Mouse (Mus musculus): ENCODE results near the gene Supt3.

Supt3 gene

GRCm38 (mm10) chr17:44776738-44777270 lies at the start of gene Supt3:
TSS of gene Supt3 (plus strand) at chr17:44777152.
- DNase-seq, result peak; percentile 98

- DNase-seq, result no peak
These were observed 49.3 kb upstream of the Supt3 start for GRCm38 (mm10) chr17:44727675-44728074.

DNA sequence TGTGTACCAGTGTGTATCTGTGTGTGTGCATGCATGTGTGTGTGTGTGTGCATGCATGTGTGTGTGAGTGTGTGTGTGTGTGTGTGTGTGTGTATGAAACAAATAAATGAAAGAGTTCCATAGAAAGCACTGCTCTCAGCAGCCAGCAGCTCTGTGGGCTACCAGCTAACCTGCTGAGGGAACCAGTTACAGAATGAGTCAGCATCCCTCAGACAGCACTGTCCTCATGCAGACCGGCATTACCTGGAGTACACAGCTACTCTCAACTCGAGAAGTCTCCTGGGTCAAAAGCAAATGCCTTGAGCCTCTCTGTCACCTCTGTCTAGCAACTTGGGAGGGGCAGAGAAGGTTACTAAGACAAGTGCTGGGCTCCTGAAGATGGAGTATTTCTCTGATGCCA lies 48.5 kb upstream of the Supt3 start:
- DNase-seq, result no peak

- no peak for DNase-seq
These were observed 43.2 kb upstream of the Supt3 start for GRCm38 (mm10) chr17:44733544-44734310.

- DNase-seq, result peak; percentile 31
These were observed 42.3 kb upstream of the Supt3 start for GRCm38 (mm10) chr17:44734501-44735222.

- peak; percentile 53 for DNase-seq
These were observed 41.5 kb upstream of the Supt3 start for GRCm38 (mm10) chr17:44735223-44735990.

DNA sequence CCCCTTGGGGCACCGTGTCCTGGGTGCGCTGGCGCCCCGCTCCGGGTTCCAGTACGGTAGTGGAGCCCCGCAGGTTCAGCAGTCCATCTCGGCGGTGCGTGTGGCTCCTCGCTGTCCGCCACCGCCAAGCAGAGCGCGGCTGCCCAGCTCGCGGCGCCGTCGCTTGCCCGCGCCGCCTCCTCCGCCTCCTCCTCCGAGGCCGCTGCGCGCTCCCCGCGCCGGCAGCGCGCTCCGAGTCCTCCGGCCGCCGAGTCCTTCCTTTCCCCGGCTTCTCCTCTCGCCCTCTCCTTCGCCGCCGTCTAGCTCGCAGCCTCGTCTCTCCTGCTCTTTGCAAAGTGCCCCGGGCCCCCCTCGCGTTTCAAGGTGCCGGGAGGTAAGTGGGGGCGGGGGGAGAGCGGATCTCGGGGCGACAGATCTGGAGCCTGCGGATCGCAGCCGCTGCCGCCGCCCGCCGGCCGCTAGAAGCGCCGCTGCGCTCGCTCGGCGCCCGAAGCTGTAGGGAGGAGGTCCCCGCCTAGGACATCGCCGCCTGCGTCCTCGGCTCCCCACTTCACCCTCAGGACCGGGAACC lies 40.9 kb upstream of the Supt3 start:
- peak; percentile 64 for DNase-seq

- DNase-seq, result no peak
These were observed 39.5 kb upstream of the Supt3 start for GRCm38 (mm10) chr17:44737275-44738120.

DNA sequence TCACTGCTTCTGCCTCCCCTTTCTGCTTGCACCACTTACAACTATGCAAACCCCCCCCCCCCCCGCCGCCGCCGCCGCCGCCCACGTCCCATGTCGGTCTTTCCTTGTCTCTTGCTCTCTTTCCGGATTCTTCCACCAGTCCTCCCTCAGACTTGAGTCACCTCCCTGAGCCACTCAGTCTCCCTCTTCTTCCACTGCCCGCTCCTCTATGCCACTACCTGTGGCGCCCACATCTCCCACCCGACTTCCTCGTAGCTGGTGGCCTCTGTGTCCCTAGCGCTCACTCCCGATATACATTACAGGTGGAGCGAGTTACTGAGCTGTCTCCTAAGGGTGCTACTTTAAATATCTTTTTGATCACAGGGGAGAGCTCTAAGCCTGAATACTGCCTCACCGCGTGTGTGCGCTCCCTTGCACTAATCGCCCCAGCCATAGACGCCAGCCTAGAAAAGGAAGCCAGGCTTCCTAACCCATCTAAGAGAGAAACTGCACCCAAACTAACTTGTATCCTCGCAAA lies 38.8 kb upstream of the Supt3 start:
- DNase-seq, result no peak

DNA sequence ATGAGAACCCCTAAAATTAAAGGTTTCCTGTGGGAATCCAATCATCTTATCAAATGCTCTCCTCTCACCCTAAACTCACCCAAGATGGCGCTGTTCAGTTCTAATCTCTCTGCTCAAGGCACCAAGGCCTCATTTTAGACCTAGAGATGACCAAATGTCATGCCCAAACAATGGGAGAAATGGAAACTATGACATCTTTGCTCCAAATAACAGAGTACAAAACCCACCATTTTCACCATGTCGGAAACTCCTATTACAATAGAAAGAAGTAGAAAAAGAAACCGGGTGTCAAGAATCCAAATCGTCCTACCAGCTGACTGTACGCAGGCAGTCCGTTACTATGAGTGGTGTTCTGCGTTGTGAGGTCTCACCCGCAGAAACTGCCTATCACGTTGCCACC lies 34.7 kb upstream of the Supt3 start:
- no peak for DNase-seq

DNA sequence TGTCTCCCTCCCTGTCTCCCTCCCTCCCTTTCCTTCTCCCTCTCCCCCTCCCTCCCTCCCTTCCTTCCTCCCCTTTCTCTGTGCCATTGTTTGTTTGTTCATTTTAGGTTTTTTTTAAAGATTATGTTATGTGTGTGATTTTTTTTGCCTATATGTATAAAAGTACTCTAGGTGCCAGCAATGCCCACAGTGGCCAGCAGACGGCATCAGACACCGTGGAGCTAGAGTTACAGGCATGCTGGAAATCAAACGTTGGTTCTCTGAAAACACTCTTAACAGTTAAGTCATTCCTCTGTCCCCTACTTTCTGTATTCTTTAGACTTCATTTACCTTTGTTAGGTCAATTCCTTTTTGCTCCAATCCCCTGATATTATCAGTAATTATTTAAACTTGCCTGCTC lies 33.2 kb upstream of the Supt3 start:
- no peak for DNase-seq

GRCm38 (mm10) chr17:44745378-44745777 lies 31.6 kb upstream of the Supt3 start:
- DNase-seq, result no peak

GRCm38 (mm10) chr17:44766318-44766717 lies 10.6 kb upstream of the Supt3 start:
- DNase-seq, result no peak

GRCm38 (mm10) chr17:44766975-44767374 lies 10.0 kb upstream of the Supt3 start:
- DNase-seq, result no peak

- no peak for DNase-seq
These were observed 9.6 kb upstream of the Supt3 start for GRCm38 (mm10) chr17:44767375-44767774.

DNA sequence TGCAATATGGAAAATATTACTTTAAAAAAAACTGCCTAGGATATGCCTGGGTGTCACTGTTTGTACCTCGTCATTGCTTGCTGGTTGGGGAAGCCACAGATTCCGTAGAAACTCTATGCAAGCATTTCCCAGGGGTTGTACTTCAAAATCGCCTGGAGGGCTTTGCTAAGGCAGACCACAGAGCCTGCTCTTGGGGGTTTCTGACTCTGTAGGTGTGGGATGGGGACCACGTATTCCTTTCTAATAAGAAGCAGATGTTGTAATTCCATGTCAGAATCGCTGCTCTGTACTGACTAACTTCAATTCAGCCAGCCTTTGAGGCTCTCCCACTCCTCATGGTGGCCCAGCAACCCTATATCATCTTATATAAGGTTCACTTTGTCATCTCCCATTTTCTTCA lies 8.4 kb upstream of the Supt3 start:
- DNase-seq, result no peak

DNA sequence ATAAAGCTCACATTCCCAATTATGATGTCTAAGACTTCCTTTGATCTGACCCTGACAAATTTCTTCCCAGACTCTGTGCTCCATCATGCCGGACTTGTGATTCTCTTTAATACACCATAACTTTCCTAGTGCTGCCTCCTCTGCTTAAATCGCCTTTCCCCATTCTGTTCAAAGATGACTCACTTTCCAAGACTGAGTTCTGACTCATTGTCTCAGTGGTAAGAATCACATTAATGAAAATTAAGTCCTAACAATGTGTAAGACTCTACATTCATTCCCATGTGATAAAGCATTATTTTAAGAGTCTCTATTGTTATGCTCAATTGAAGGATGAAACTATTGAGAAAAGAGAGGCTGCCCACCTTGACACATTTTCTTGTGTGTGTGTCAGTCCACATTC lies 6.1 kb upstream of the Supt3 start:
- DNase-seq, result no peak

DNA sequence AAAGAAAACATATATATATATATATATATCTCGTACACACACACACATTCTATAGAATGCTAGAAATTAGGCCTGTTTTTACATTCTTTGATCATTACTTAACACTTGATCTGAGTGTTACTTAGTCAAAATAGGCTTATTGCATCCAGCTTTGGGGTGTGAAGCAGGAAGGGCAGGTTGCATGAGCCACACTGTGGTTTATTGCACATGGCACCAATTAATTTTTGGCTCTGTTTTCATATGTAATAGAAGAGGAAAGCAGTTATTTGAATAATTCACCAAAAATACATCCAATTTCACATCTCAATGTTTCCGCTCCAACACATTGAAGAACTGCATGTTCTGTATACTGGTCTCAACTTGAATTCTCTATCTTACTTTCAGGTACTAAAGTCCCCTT lies 4.4 kb upstream of the Supt3 start:
- DNase-seq, result no peak

DNA sequence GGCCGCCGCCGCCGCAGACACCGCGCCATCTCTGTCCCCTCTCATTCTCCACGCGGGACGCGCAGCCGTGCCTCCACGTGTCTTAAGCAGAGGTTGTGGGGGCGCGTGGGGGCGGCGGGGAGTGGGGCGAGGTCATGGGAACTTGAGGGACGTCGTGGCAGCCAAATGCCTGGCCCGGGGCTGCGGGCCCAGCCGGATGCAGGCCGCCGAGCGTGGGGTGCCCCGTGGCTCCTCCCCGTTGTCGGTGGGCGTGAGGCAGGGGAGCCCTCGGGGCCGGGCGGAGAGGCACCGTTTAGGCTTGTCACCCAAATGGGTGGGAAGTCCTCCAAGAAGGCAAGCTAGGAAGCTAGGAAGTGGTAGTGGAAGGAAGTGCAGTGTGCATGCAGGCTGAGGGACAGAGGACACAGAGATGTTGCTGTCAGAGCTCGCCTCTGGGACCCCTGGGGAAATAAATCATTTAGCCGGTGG lies 419 bp downstream of the Supt3 start:
- DNase-seq, result peak; percentile 76

- no peak for DNase-seq
These were observed 1.2 kb downstream of the Supt3 start for GRCm38 (mm10) chr17:44778141-44778540.

DNA sequence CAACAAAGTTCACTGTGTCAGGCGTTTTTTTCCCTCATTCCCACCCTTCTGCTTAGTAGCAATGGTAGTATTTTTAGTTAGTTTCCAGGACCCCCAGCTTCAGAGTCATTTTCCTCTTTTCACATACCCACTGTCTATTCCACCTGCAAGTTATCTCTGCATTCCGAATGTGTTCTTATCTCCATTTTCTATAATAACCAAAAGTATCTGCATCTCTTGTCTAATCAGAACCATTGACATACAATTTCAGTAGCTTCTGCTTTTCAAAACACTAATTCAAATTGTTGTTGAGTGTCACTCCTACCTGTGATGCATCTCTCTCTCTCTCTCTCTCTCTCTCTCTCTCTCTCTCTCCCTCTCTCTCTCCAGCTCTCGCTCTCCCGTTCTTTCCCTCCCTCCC lies 3.4 kb downstream of the Supt3 start:
- DNase-seq, result no peak

- no peak for DNase-seq
These were observed 5.4 kb downstream of the Supt3 start for GRCm38 (mm10) chr17:44782366-44782765.
